Comparison of ENCODE assay signal across 8 mouse cellular contexts in the genomic region with DNA sequence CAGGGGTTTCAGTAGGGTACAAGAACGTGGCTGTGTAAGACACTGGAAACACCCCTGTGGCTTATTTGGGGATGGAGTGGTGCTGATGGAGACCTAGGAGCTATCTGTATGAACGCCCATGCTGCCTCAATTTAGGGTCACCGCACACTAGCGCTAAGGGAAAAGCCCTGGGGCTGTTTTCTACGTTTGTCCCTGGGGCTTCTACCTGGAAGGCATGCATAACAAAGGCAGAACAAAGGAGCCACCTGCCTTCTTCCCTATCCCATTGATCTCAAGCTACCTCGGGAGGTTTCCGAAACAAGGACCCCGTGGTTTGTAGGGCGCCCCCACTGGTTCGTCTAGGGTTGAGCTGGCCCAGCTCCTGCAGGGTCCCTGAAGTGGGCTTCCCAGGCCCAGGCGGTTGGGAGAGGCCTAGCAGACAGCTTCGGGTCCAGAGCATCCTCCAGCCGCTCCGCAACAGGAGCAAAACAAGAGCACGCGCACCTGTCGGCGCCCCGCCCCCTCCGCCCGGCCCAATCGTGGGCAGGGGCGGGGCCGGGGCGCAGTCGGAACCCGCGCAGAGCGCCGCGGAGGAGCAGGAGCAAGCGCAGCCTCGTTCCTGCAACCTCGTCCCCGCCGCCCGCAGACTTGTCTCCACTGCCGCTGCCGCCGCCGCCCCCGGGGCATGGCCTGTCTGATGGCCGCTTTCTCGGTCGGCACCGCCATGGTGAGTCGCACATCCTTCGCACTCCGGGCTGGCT. TPM values are rescaled to one million over a fixed set of nuclear protein-coding genes. Genes with fewer than 3 reads are reported as not detected.
DNase-seq lines count a peak whose midpoint lies in the region; ATAC-seq lines count a peak whose summit lies in the region.

TSS of gene Abcg1 (plus strand) at position 525 of the 740 bp plus-strand sequence.

- H3K27me3 ChIP-seq in forebrain, embryonic 11.5 days (ENCODE audit: control insufficient read depth, insufficient read depth, low read length): peaks cover 18% of the 10 kb centered on the region
- no peaks in the 10 kb centered on the region for H3K27me3 ChIP-seq in hindbrain, embryonic 14.5 days (ENCODE audit: control insufficient read depth, insufficient read depth, low read length)

- peak; percentile 72 for ATAC-seq in forebrain, embryonic 11.5 days (replicated peaks; ENCODE audit: low FRiP score)
- ATAC-seq in hindbrain, embryonic 14.5 days (ENCODE audit: low FRiP score): peak; percentile 87
- ATAC-seq in megakaryocyte, adult 5-6 weeks (ENCODE audit: poor library complexity, severe bottlenecking): peak; percentile 66

- no peaks in the 10 kb centered on the region for H3K36me3 ChIP-seq in forebrain, embryonic 11.5 days (ENCODE audit: control insufficient read depth, insufficient read depth, low read length)
- no peaks in the 10 kb centered on the region for H3K36me3 ChIP-seq in hindbrain, embryonic 14.5 days (replicated peaks; ENCODE audit: control insufficient read depth, insufficient read depth)

- H3K4me3 ChIP-seq in forebrain, embryonic 11.5 days (ENCODE audit: low read depth, low read length): peak within 1 kb of the TSS; percentile 50
- H3K4me3 ChIP-seq in hindbrain, embryonic 14.5 days (replicated peaks; ENCODE audit: low read length): peak within 1 kb of the TSS; percentile 63

- WGBS in forebrain, embryonic 11.5 days: 2% methylated on average over 42 of the region's 49 CpGs
- WGBS in hindbrain, embryonic 14.5 days: 1% methylated on average over 49 of the region's 49 CpGs

- no peaks in the 10 kb centered on the region; the same call in 1 of the 2 replicates for H3K9me3 ChIP-seq in forebrain, embryonic 11.5 days (ENCODE audit: control insufficient read depth, low read length)
- H3K9me3 ChIP-seq in hindbrain, embryonic 14.5 days (ENCODE audit: control insufficient read depth, low read length): peaks cover 8% of the 10 kb centered on the region

- H3K9ac ChIP-seq in forebrain, embryonic 11.5 days (ENCODE audit: low read length): peak within 1 kb of the TSS; percentile 55
- H3K9ac ChIP-seq in hindbrain, embryonic 14.5 days: peak within 1 kb of the TSS; percentile 78

- peak; percentile 79 for DNase-seq in R1 (ENCODE audit: low read depth, low spot score)
- DNase-seq in brain, embryonic 18.5 days (ENCODE audit: low read depth, low spot score): peak; percentile 69
- DNase-seq in forebrain, embryonic 11.5 days (ENCODE audit: low spot score): peak; percentile 82
- peak; percentile 82 for DNase-seq in hindbrain, embryonic 14.5 days (ENCODE audit: low spot score)
- DNase-seq in left cerebral cortex, adult 8-10 months (ENCODE audit: low spot score in 2 of 2): peak; percentile 59 to 61
- peak; percentile 79 to 84 for DNase-seq in right cerebral cortex, postnatal 10 days (ENCODE audit: low spot score in 2 of 2)
- DNase-seq in urinary bladder, postnatal 10 days (ENCODE audit: low spot score): no peak

- peaks cover 8% of the 10 kb centered on the region; the same call in 1 of the 2 replicates for H3K4me1 ChIP-seq in forebrain, embryonic 11.5 days (replicated peaks; ENCODE audit: control insufficient read depth, insufficient read depth, low read length)
- H3K4me1 ChIP-seq in hindbrain, embryonic 14.5 days (replicated peaks; ENCODE audit: control insufficient read depth, insufficient read depth, low read length): peaks cover 29% of the 10 kb centered on the region

- peak within 1 kb of the TSS; percentile 97 for H3K4me2 ChIP-seq in forebrain, embryonic 11.5 days (ENCODE audit: low read depth, low read length, severe bottlenecking)
- H3K4me2 ChIP-seq in hindbrain, embryonic 14.5 days (replicated peaks): peak within 1 kb of the TSS; percentile 95

- no peak within 1 kb of the TSS; the same call in 1 of the 2 replicates for H3K27ac ChIP-seq in forebrain, embryonic 11.5 days (ENCODE audit: low read depth, low read length)
- peak within 1 kb of the TSS; percentile 87 for H3K27ac ChIP-seq in hindbrain, embryonic 14.5 days

RNA-seq across cellular contexts. Expression of gene Abcg1, which starts in this region (rescaled TPM):
- polyA plus RNA-seq in forebrain, embryonic 11.5 days (2014; fragmentation: Nextera tagmentation; extraction: Ambion mirVana): 10.1 and 11.8 TPM in 2 replicates
- polyA plus RNA-seq in hindbrain, embryonic 14.5 days (2014; fragmentation: Nextera tagmentation; extraction: Ambion mirVana): 19.3 and 21.1 TPM in 2 replicates
- total RNA-seq in left cerebral cortex, adult 8-10 months (2022): 10 to 100 TPM; 83.1 to 94.3 (median 83.4) TPM
- 13.2 and 20.1 TPM in 2 replicates for total RNA-seq in megakaryocyte, adult 5-6 weeks (2015)
- total RNA-seq in megakaryocyte, adult 5-6 weeks (2017): 19.2 and 23.7 TPM in 2 replicates
